Mouse (Mus musculus) heart, adult 2 months (tissue): ENCODE data around the gene Ap1g1. TPM values are rescaled to one million over a fixed set of nuclear protein-coding genes. Genes with fewer than 3 reads are reported as not detected.

ENCODE experiments used
- DNase-seq, 2 experiments: peaks; one replicate each; pipeline ENCODE4 v3.0.0; 2021
- H3K27ac ChIP-seq: fragments of 200-600 bp; 2 replicates; pipeline ENCODE4 v1.8.1; 2022
- H3K27me3 ChIP-seq: fragments of 200-500 bp; 2 replicates; pipeline ENCODE4 v1.6.1; 2012; ENCODE audit warnings: mild to moderate bottlenecking, low read length, inconsistent platforms, mixed read lengths; ENCODE audit not compliant: control insufficient read depth, insufficient read depth
- H3K36me3 ChIP-seq: fragments of 200-500 bp; 2 replicates; pipeline ENCODE4 v1.6.1; 2012; ENCODE audit warnings: low read length, inconsistent platforms; ENCODE audit not compliant: control insufficient read depth, insufficient read depth
- H3K4me1 ChIP-seq: fragments of 200-500 bp; 2 replicates; pipeline ENCODE4 v1.6.1; 2011; ENCODE audit warnings: low read length; ENCODE audit not compliant: control insufficient read depth, insufficient read depth
- H3K4me3 ChIP-seq: fragments of 200-600 bp; 2 replicates; pipeline ENCODE4 v1.8.1; 2022
- H3K79me2 ChIP-seq: fragments of 200-500 bp; replicated peaks from 2 replicates; pipeline ENCODE4 v1.6.1; 2012; ENCODE audit warnings: mild to moderate bottlenecking, inconsistent platforms, low read length, moderate library complexity, mixed read lengths; ENCODE audit not compliant: control insufficient read depth, insufficient read depth
- H3K9ac ChIP-seq: fragments of 200-500 bp; 2 replicates; pipeline ENCODE4 v1.6.1; 2012; ENCODE audit warnings: low read depth, mild to moderate bottlenecking, control low read depth, inconsistent platforms, low read length, mixed read lengths
- CTCF ChIP-seq: fragments of 200-600 bp; IDR thresholded peaks from 2 replicates; pipeline ENCODE4 v1.8.1; 2022; ENCODE audit warnings: antibody characterized with exemption, mild to moderate bottlenecking, moderate library complexity
- EP300 ChIP-seq: fragments of 200-500 bp; IDR thresholded peaks from 2 replicates; pipeline ENCODE4 v1.6.1; 2011; ENCODE audit warnings: low read depth, low read length, control low read depth; ENCODE audit not compliant: insufficient read depth
- POLR2A ChIP-seq: fragments of 200-500 bp; IDR thresholded peaks from 2 replicates; pipeline ENCODE4 v1.6.1; 2011; ENCODE audit warnings: mild to moderate bottlenecking, low read depth, low read length, control low read depth; ENCODE audit not compliant: insufficient read depth
- WGBS: fragments of 180-500 bp; shearing (Covaris S2); methylation state at CpG from one replicate; pipeline ENCODE4 v1.1.7; 2018; 5-methylcytosine and 5-hydroxymethylcytosine counted together
- intact Hi-C: fragments of 180-260 bp; cut with DNase I; formaldehyde crosslinking; loops from one replicate; pipeline ENCODE4 v1.15.1; 2025
- polyA plus RNA-seq: library from polyadenylated mRNA; depleted of rRNA; stranded (reverse); fragments of >200 nt; gene quantifications from 2 replicates; pipeline ENCODE4 v1.2.3, GENCODE M21; 2012
- total RNA-seq, 2 experiments: library from RNA; stranded (reverse); gene quantifications; 2 replicates each; pipeline ENCODE4 v1.2.3; 2021

Gene Ap1g1
- total and polyA plus RNA-seq, 3 experiments: 20.4 to 39.0 (median 38.3) TPM

- intact Hi-C loops: no loop called here
- 100% methylated on average over 3 of the region's 3 CpGs for WGBS
- H3K27me3 ChIP-seq: no peaks in the 10 kb centered on the region
- no peaks in the 10 kb centered on the region for H3K36me3 ChIP-seq
- H3K27ac ChIP-seq: no peak overlapping the region
- H3K9ac ChIP-seq: no peak overlapping the region
- no peak overlapping the region for H3K4me3 ChIP-seq
- DNase-seq: no peak
- H3K4me1 ChIP-seq: no peaks in the 10 kb centered on the region
- TF ChIP-seq EP300 (no peak), POLR2A (no peak), CTCF (no peak)
- H3K79me2 ChIP-seq: no peaks in the 10 kb centered on the region
Observed at GRCm38 (mm10) chr8:109890794-109891585, 112.6 kb downstream of the Ap1g1 start.

GRCm38 (mm10) chr8:109894636-109895035 lies 116.3 kb downstream of the Ap1g1 start:
- intact Hi-C loops: no loop called here
- Histone ChIP-seq H3K9ac (no peak overlapping the region), H3K27ac (no peak overlapping the region), H3K79me2 (no peaks in the 10 kb centered on the region), H3K4me1 (no peaks in the 10 kb centered on the region), H3K4me3 (no peak overlapping the region), H3K36me3 (no peaks in the 10 kb centered on the region), H3K27me3 (no peaks in the 10 kb centered on the region)
- WGBS: 95% methylated on average over 1 of the region's 1 CpGs
- no peak for DNase-seq
- TF ChIP-seq POLR2A (no peak), CTCF (no peak), EP300 (no peak)

DNA sequence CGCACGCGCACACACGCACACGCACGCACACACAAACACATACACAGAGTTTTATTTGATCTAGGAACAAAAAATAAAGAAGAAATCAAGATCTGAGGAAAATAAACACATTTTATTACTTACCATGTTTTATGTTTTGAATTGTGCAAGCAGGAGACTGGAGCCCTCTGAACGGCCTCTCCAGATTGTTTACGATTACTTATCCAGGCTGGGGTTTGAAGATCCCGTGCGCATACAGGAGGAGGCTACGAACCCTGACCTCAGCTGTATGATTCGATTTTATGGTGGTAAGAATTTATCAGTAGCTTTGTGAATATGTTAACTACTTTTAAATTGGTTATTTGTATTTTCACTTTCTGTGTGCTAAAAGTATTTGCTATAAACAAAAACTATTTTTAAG lies 117.0 kb downstream of the Ap1g1 start:
- no peaks in the 10 kb centered on the region for H3K79me2 ChIP-seq
- intact Hi-C loops: no loop called here
- no peaks in the 10 kb centered on the region for H3K27me3 ChIP-seq
- 92% methylated on average over 12 of the region's 12 CpGs for WGBS
- no peaks in the 10 kb centered on the region for H3K4me1 ChIP-seq
- no peak for DNase-seq
- H3K36me3 ChIP-seq: no peaks in the 10 kb centered on the region
- TF ChIP-seq CTCF (no peak), POLR2A (no peak), EP300 (no peak)
- H3K9ac ChIP-seq: no peak overlapping the region
- no peak overlapping the region for H3K4me3 ChIP-seq
- H3K27ac ChIP-seq: no peak overlapping the region

DNA sequence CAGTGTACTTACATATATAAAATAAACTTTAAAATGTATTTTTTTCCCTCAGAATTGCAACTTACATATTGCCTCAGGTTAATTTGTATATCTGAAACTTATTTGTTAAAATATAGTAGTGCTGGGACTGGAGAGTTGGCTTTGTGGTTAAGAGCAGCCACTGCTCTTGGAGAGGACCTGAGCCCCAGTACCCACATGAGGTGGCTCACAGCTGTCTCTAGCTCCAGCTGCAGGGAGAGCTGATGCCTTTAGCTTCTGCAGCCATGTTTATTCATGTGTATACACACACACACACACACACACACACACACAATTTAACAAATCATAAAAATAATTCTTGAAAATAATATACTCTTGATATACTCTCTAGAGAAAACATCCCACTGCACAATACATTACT lies 124.0 kb downstream of the Ap1g1 start:
- H3K79me2 ChIP-seq: no peaks in the 10 kb centered on the region
- H3K4me1 ChIP-seq: no peaks in the 10 kb centered on the region
- no peak for DNase-seq
- intact Hi-C loops: no loop called here
- no peaks in the 10 kb centered on the region; the same call in 1 of the 2 replicates for H3K36me3 ChIP-seq
- TF ChIP-seq POLR2A (no peak), CTCF (no peak), EP300 (no peak)
- H3K27ac ChIP-seq: no peak overlapping the region
- no peak overlapping the region for H3K4me3 ChIP-seq
- H3K9ac ChIP-seq: no peak overlapping the region
- no peaks in the 10 kb centered on the region for H3K27me3 ChIP-seq

DNA sequence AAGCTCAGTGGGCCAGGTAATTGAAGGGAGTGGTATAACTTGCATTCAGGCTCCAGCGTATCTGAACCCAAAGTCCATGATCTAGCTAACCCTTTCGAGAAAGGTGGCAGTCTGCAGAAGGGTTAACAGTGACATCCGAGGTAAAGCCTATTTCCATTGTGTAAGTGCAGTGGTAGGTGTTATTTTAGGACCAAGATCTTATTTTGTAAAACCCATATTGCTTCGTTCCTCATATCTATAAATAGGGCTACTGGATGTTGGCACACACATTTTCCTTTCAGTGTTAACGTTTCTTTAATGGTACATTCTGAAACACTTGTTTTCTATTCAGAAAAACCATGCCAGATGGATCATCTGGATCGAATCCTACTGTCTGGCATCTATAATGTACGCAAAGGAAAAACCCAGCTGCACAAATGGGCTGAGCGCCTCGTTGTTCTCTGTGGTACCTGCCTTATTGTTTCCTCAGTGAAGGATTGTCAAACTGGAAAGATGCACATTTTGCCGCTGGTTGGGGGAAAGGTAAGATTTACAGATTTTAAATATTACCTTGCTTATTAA lies 125.6 kb downstream of the Ap1g1 start:
- Histone ChIP-seq H3K4me1 (no peaks in the 10 kb centered on the region), H3K27ac (no peak overlapping the region), H3K36me3 (no peaks in the 10 kb centered on the region; the same call in 1 of the 2 replicates), H3K27me3 (no peaks in the 10 kb centered on the region), H3K9ac (no peak overlapping the region), H3K4me3 (no peak overlapping the region), H3K79me2 (no peaks in the 10 kb centered on the region)
- no peak for TF ChIP-seq EP300
- WGBS: 70% methylated on average over 10 of the region's 10 CpGs
- DNase-seq: no peak
- intact Hi-C loops: no loop called here

- no peak for TF ChIP-seq EP300
- no peak for TF ChIP-seq CTCF
- TF ChIP-seq POLR2A: no peak
- intact Hi-C loops: no loop called here
- no peak for DNase-seq
- Histone ChIP-seq H3K4me1 (no peaks in the 10 kb centered on the region), H3K4me3 (no peak overlapping the region), H3K36me3 (no peaks in the 10 kb centered on the region; the same call in 1 of the 2 replicates), H3K9ac (no peak overlapping the region), H3K27me3 (no peaks in the 10 kb centered on the region), H3K79me2 (no peaks in the 10 kb centered on the region), H3K27ac (no peak overlapping the region)
- 97% methylated on average over 1 of the region's 1 CpGs for WGBS
Observed at GRCm38 (mm10) chr8:109904928-109905668, 126.7 kb downstream of the Ap1g1 start.
